ENCODE assay signal across 10 mouse cellular contexts in the genomic region with DNA sequence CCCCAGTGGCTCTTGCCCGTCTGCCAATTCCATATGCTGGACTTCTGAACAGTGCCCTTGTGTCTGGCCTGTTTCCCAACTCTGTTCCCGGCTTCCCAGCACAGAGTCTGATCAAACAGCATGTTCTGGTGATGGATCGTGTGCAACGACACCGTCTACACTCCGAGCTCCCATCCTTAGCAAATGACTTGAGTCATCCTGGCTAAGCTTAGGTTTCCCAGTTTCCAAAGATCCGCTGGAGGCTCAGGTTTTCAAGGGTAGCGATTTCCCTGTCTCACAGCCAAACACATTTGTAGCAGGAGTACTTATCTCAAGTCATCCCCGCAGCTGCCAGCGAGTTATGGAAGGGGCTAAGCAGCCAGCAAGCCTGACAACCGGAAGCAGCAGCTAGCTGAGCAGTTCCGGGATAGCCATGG.
DNase-seq lines count a peak whose midpoint lies in the region; ATAC-seq lines count a peak whose summit lies in the region.
"Had no signal": no experiment of that assay in that cellular context is flagged by ENCODE, and none has a peak within 500 bp of the region (broad histone marks: within the 10 kb centered on the region; RNA-seq: fewer than 3 reads in every experiment).

No protein-coding gene starts in this region.

- no peak overlapping the region for H3K9ac ChIP-seq in liver, embryonic 11.5 days (ENCODE audit: low read depth, low read length)
- H3K9ac ChIP-seq in forebrain, embryonic 16.5 days (replicated peaks; ENCODE audit: low read depth, low read length): no peak overlapping the region

- no peak overlapping the region for H3K4me2 ChIP-seq in liver, embryonic 11.5 days
- no peak overlapping the region for H3K4me2 ChIP-seq in forebrain, embryonic 16.5 days (ENCODE audit: low read length)

- ATAC-seq in liver, embryonic 11.5 days (replicated peaks; ENCODE audit: low FRiP score): no peak
- no peak for ATAC-seq in forebrain, embryonic 16.5 days

- H3K27ac ChIP-seq in liver, embryonic 11.5 days (ENCODE audit: low read depth, low read length): no peak overlapping the region
- H3K27ac ChIP-seq in forebrain, embryonic 16.5 days (ENCODE audit: low read length): no peak overlapping the region

- no peaks in the 10 kb centered on the region for H3K36me3 ChIP-seq in liver, embryonic 11.5 days (ENCODE audit: control insufficient read depth, insufficient read depth, low read length)
- H3K36me3 ChIP-seq in forebrain, embryonic 16.5 days (ENCODE audit: control insufficient read depth, insufficient read depth): no peaks in the 10 kb centered on the region

- no peaks in the 10 kb centered on the region for H3K27me3 ChIP-seq in liver, embryonic 11.5 days (replicated peaks; ENCODE audit: control insufficient read depth, insufficient read depth, low read length)
- no peaks in the 10 kb centered on the region for H3K27me3 ChIP-seq in forebrain, embryonic 16.5 days (replicated peaks; ENCODE audit: control insufficient read depth, insufficient read depth, low read length)

- no peaks in the 10 kb centered on the region for H3K4me1 ChIP-seq in liver, embryonic 11.5 days (replicated peaks; ENCODE audit: control insufficient read depth, insufficient read depth, low read length)
- H3K4me1 ChIP-seq in forebrain, embryonic 16.5 days (replicated peaks; ENCODE audit: control insufficient read depth, insufficient read depth, low read length): no peaks in the 10 kb centered on the region

- WGBS in liver, embryonic 11.5 days: 64% methylated on average over 12 of the region's 12 CpGs
- WGBS in forebrain, embryonic 16.5 days: 77% methylated on average over 12 of the region's 12 CpGs

- intact Hi-C loops in left cerebral cortex, postnatal 36 days (cut with DNase I): no loop called here

- DNase-seq in adrenal gland, adult 2 months: peak; percentile 10
- DNase-seq in adrenal gland, adult 18-20 months (ENCODE audit: low spot score in 2 of 2): no peak
- peak; percentile 3 for DNase-seq in liver
- no peak for DNase-seq in liver, embryonic 11.5 days (ENCODE audit: low spot score)
- DNase-seq in cerebellum, postnatal 14 days: peak; percentile 39 to 47
- DNase-seq in left cerebral cortex, postnatal 36 days (ENCODE audit: low spot score in 2 of 2): peak; percentile 5 to 13
- no peak for DNase-seq in spleen, postnatal 4 days (ENCODE audit: low spot score in 2 of 2)
- DNase-seq: kidney, adult 9 months had no signal

- H3K4me3 ChIP-seq in liver, embryonic 11.5 days (ENCODE audit: low read depth, low read length): no peak overlapping the region
- no peak overlapping the region for H3K4me3 ChIP-seq in forebrain, embryonic 16.5 days (replicated peaks; ENCODE audit: low read length)
- H3K4me3 ChIP-seq: erythroblast, embryonic 14.5 days had no signal

- H3K9me3 ChIP-seq in liver, embryonic 11.5 days (ENCODE audit: control insufficient read depth, low read length): no peaks in the 10 kb centered on the region
- no peaks in the 10 kb centered on the region for H3K9me3 ChIP-seq in forebrain, embryonic 16.5 days (ENCODE audit: control insufficient read depth, low read length)

Comparison
In these comparisons a context has a peak if more than half of its experiments do, and no peak if none do; other contexts are left out.
1. DNase-seq: peak in adrenal gland, adult 2 months (single experiment), liver (single experiment), cerebellum, postnatal 14 days (2 of 2) and left cerebral cortex, postnatal 36 days (2 of 2); none in adrenal gland, adult 18-20 months (0 of 2), liver, embryonic 11.5 days (single experiment) and spleen, postnatal 4 days (0 of 2).